Mouse (Mus musculus): ENCODE results near the gene Synpo2.
A peak's percentile ranks its signal among the peaks of the same experiment; 100 is the strongest.

Synpo2 gene

GRCm38 (mm10) chr3:123092913-123093639, 142.9 kb downstream of the Synpo2 start:
- DNase-seq (ENCODE audit: low spot score in 2 of 2) = no peak

DNA sequence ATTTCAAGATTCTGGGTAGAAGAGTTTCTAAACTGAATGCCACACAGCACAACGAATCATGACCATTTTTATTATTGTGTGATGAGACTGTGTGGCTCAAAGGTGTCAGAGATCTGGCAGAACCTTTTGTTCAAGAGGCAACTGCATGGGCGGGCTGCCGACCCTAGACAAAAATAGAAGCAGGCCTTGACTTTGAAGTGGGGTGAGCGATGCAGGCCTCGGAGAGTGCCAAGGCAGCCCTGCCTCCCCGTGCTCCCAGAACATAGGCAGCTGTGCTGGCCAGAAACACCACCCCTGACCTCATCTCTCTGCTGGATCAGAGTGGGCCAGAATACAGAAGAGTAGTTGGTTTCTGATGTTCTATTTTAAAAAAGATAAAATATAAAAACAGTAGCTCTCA, 143.5 kb downstream of the Synpo2 start:
- peak; percentile 28 to 31 for DNase-seq (ENCODE audit: low spot score in 2 of 2)

GRCm38 (mm10) chr3:123089297-123090020, 146.5 kb downstream of the Synpo2 start:
- no peak for DNase-seq (ENCODE audit: low spot score in 2 of 2)

- DNase-seq (ENCODE audit: low spot score in 2 of 2) = no peak
Observed at GRCm38 (mm10) chr3:123088284-123088683, 147.7 kb downstream of the Synpo2 start.

DNA sequence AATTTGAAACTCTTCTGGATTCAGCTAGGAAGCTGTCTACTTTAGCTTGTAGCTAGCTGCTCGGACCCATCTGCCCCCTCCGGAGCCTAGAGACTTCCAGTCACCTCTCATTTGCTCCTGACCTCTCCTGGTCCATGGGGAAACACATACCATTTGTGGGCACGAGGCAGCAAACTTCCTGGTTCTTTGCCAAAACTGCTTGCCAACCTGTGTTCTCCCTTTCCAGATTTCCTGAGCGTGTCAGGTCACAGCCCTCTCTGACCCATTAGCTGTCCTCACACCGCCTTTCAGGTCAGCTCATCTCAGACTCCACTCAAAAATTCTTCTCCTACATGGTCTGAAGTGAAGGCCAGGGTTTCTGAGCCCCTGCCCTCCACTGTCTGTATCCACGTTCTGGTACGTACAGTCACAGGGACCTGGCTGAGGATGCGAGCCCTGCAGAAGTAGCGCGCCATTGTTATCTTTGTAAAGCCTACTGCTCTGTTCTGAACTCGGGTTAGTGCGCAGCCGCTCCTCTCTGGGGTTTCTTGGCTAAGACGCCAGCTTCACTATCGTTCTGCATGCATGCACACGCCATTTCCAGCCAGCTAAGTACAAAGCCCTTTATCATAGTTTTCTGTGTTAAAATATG, 150.0 kb downstream of the Synpo2 start:
- no peak for DNase-seq (ENCODE audit: low spot score in 2 of 2)

DNA sequence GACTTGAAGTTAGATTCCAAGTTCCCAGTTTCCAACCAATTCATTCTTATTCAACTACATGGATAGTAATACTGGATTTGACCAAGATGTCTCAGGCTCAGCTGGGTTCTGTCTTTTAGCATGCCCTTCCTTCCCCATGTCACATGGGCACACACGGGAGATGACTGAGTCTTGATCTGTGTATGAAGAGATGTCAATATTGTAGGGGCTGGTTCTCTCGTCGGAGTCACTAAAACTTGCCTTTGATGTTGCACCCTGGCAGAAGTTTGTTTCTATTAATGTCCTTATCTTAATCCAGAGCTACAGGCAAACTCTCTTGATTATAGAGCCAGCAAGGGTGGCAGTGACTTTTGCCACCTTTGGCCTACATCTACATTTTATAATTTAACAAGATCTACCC, 154.3 kb downstream of the Synpo2 start:
- no peak for DNase-seq (ENCODE audit: low spot score in 2 of 2)

DNA sequence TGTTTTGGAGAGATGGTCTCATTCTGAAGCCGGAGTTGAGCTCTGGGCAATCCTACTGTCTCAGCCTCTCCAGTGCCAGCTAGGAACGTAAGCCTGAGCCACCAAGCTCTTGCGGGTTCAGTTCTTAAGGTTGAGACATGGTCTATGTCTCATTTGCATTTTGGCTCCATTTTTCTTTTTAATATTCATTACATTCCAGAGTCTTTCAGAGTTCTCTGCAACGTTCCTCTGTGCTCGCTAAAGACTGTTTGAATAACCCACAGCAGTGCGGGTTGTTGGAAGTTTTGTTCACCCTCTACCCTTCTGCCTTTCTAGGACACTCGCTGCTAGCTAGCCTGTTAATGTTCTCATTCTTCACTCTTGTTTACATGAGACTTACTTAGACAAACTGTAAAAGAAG, 155.0 kb downstream of the Synpo2 start:
- no peak for DNase-seq (ENCODE audit: low spot score in 2 of 2)

- DNase-seq (ENCODE audit: low spot score in 2 of 2) = no peak
Observed at GRCm38 (mm10) chr3:123080017-123080725, 155.8 kb downstream of the Synpo2 start.

DNA sequence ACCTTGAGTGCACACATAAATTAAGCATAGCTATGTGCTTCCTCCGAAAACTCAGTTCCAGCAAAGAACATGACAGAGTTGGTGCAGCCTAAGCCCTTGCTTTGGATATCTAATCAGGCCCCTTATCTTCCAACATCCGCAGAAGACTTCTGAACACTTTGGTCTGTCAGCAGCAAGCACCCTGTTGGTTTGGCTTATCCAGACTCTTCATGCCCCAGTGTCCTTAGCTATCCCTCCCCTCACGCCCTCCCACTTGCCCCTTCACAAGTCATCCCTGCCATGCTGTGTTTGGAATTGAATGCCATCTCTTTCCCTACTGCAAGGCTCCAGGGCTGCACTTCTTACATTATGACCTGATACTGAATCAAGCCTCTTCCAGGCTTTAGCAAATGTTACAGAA, 160.2 kb downstream of the Synpo2 start:
- DNase-seq (ENCODE audit: low spot score in 2 of 2) = no peak

- no peak for DNase-seq (ENCODE audit: low spot score in 2 of 2)
Observed at GRCm38 (mm10) chr3:123075034-123075433, 160.9 kb downstream of the Synpo2 start.

GRCm38 (mm10) chr3:123073351-123073750, 162.6 kb downstream of the Synpo2 start:
- no peak for DNase-seq (ENCODE audit: low spot score in 2 of 2)

DNA sequence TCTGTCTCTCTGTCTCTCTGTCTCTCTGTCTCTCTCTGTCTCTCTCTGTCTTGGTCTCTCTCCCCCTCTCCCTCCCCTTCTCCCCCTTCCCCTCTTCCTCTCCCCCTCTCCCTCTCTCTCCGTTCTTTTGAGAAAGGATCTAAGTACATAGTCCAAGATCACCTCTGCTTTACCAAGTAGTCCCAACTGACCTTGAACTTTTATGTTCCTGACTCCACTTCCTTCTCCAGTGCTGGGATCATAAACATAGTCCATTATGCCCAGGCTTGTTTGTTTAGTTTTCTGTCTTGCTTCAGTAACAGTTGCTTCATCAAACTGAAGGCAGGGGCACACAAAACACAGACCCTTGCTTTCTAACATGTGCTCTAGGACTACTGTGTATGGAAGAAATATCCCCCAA, 163.5 kb downstream of the Synpo2 start:
- DNase-seq (ENCODE audit: low spot score in 2 of 2) = no peak

GRCm38 (mm10) chr3:123070996-123071395, 165.0 kb downstream of the Synpo2 start:
- no peak for DNase-seq (ENCODE audit: low spot score in 2 of 2)

GRCm38 (mm10) chr3:123066836-123067235, 169.1 kb downstream of the Synpo2 start:
- no peak for DNase-seq (ENCODE audit: low spot score in 2 of 2)

GRCm38 (mm10) chr3:123065466-123065865, 170.5 kb downstream of the Synpo2 start:
- no peak for DNase-seq (ENCODE audit: low spot score in 2 of 2)

- DNase-seq (ENCODE audit: low spot score in 2 of 2) = no peak
Observed at GRCm38 (mm10) chr3:123064186-123064585, 171.8 kb downstream of the Synpo2 start.

GRCm38 (mm10) chr3:123061931-123062330, 174.0 kb downstream of the Synpo2 start:
- DNase-seq (ENCODE audit: low spot score in 2 of 2) = no peak

DNA sequence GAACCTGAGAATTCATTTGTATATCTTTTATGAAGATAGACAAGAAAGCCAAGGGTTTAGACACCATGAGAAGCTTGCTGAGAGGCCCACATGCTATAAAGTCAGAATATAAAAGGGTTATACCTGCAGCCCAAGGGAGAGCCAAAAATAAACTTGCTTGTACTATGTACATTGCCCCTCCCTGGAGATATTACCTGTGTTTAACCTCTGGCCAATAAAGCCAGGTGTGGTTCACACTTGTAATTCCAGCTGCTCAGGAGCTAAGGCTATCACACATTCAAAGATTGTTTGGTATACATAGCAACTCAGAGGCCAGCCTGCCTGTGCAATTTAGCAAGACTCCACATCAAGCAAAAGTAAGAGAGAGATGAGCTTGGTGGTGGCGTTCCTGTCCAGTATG, 177.1 kb downstream of the Synpo2 start:
- DNase-seq (ENCODE audit: low spot score in 2 of 2) = no peak

DNA sequence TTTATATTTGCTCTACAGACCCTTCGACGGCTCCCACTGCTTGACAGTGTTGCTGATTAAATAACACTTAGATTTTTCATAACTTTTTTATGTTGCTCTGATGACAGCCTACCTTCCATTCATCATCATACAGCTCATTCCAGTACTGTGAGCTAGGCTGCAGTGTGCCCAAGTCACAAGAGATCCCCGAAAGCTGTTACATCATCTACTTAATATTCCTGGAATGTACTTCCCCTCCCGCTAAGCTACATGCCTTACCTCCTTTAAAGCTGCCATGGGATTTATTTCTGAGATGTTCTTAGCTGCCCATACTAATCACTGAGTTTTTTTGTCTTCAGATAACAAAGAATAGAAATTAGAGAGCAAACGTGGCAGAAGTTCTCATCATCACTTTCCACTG, 181.8 kb downstream of the Synpo2 start:
- no peak for DNase-seq (ENCODE audit: low spot score in 2 of 2)

DNA sequence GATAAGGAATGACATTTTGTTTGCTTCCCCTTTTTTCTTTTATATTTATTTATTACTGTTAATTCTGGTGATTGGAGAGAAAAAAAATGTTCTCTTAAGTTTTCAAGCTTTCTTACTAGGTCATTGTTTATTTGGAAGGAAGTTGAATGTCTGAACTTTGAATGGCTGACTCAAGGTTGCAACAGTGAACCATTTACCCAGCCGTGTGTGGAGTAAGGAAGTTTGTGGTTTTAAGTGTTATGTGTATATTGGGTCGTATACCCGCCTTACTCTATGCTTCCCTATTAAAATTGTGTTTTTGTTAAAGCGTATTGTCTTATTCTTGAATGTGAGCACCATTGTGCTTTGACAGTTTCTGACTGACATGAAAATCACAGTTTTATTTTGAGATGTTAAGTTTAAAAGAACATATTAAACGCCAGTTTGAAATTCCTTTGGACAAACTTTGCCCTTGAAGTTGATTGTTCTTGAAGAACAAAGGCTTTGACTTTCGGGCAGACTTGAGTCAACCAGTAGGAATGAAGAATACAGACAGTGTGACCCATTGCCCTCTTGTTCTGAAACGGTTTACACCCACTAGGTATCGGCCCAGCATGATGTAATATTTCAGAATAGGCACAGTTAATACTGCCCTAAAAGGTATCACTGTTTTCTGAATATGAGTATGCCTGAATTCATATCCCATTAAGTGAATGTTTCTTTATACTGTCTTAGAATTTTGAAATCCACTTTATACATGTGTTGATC, 182.6 kb downstream of the Synpo2 start:
- DNase-seq (ENCODE audit: low spot score in 2 of 2) = no peak

- DNase-seq (ENCODE audit: low spot score in 2 of 2) = no peak
Observed at GRCm38 (mm10) chr3:123042308-123042707, 193.6 kb downstream of the Synpo2 start.

GRCm38 (mm10) chr3:123034752-123035151, 201.2 kb downstream of the Synpo2 start, which contains the start of gene Myoz2:
Myoz2 (minus strand) TSS chr3:123035015.
- DNase-seq (ENCODE audit: low spot score in 2 of 2) = no peak
